8 mouse cellular contexts compared by ENCODE assay signal in the genomic region with DNA sequence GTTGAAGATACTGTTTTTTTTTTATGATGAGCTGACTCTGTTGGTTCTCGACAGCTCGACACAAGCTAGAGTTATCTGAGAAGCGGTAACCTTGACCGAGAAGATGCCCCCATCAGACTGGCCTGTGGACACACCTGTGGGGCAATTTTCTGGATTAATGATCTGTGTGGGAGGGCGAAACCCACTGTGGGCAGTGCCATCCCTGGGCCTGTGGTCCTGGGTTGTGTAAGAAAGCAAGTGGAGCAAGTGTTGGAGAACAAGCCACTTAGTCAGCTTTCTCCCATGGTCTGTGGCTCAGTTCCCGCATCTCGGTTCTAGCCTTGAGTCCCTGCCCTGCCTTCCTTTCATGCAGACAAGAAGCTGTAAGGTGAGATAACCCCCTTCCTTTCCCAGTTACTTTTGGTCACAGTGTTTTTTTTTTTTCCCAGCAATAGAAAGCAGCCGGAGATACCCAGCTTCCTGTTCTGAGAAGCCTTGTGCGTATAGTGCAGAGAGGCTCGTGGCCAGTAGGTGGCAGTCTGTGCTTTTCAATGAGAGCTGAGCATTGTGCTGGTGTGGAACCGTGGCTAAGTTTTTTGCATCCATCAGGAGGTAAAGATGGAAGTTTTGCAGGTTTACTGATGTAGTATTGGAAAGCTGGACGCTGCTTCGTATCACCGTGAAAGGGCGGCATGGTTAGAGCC. TPM values are rescaled to one million over a fixed set of nuclear protein-coding genes. Genes with fewer than 3 reads are reported as not detected.
DNase-seq lines count a peak whose midpoint lies in the region; ATAC-seq and TF ChIP-seq lines count a peak whose summit lies in the region.

No protein-coding gene starts in this region.

- H3K4me3 ChIP-seq in forebrain, embryonic 15.5 days: no peak overlapping the region
- no peak overlapping the region for H3K4me3 ChIP-seq in liver, postnatal 0 days (ENCODE audit: low read depth, low read length)
- H3K4me3 ChIP-seq in neural tube, embryonic 14.5 days (ENCODE audit: low read depth, low read length): no peak overlapping the region
- H3K4me3 ChIP-seq in testis, adult 2 months (ENCODE audit: control insufficient read depth, low read depth, low read length): no peak overlapping the region

- H3K4me2 ChIP-seq in forebrain, embryonic 15.5 days (replicated peaks): no peak overlapping the region
- H3K4me2 ChIP-seq in liver, postnatal 0 days (ENCODE audit: low read depth, low read length): no peak overlapping the region
- no peak overlapping the region for H3K4me2 ChIP-seq in neural tube, embryonic 14.5 days (ENCODE audit: low read depth, low read length)

- intact Hi-C loops in heart, postnatal 25 days (cut with DNase I): loop anchor here (5.0 to 10.0 kb wide), 4 partner anchors 288 to 1736 kb away; partner anchors contain the start of gene Tent5a

- no peaks in the 10 kb centered on the region for H3K4me1 ChIP-seq in forebrain, embryonic 15.5 days
- H3K4me1 ChIP-seq in liver, postnatal 0 days (ENCODE audit: insufficient read depth): no peaks in the 10 kb centered on the region; the same call in 1 of the 2 replicates
- no peaks in the 10 kb centered on the region for H3K4me1 ChIP-seq in neural tube, embryonic 14.5 days (ENCODE audit: control insufficient read depth, insufficient read depth, low read length)
- H3K4me1 ChIP-seq in testis, adult 2 months (ENCODE audit: control insufficient read depth, insufficient read depth, low read length): no peaks in the 10 kb centered on the region; the same call in 1 of the 2 replicates

- no peak overlapping the region for H3K27ac ChIP-seq in forebrain, embryonic 15.5 days (replicated peaks)
- no peak overlapping the region for H3K27ac ChIP-seq in liver, postnatal 0 days (ENCODE audit: low read depth)
- H3K27ac ChIP-seq in neural tube, embryonic 14.5 days (ENCODE audit: low read depth, low read length): no peak overlapping the region
- H3K27ac ChIP-seq in testis, adult 2 months (ENCODE audit: control insufficient read depth, insufficient read depth, low read depth, low read length): no peak overlapping the region

- no peaks in the 10 kb centered on the region for H3K36me3 ChIP-seq in forebrain, embryonic 15.5 days
- no peaks in the 10 kb centered on the region; the same call in 1 of the 2 replicates for H3K36me3 ChIP-seq in liver, postnatal 0 days (replicated peaks; ENCODE audit: insufficient read depth, low read length)
- no peaks in the 10 kb centered on the region for H3K36me3 ChIP-seq in neural tube, embryonic 14.5 days (ENCODE audit: control insufficient read depth, insufficient read depth, low read length)
- no peaks in the 10 kb centered on the region for H3K36me3 ChIP-seq in testis, adult 2 months (ENCODE audit: control insufficient read depth, insufficient read depth, low read length)

- peak; percentile 89 for TF ChIP-seq CTCF in liver, postnatal 0 days (IDR thresholded peaks at IDR 0.05; ENCODE audit: low read depth)
- TF ChIP-seq CTCF in testis, adult 2 months (IDR thresholded peaks at IDR 0.05; ENCODE audit: control insufficient read depth, insufficient read depth, insufficient replicate concordance, low read depth, low read length): peak; percentile 75; the same call in 1 of the 2 replicates

- no peaks in the 10 kb centered on the region for H3K9me3 ChIP-seq in forebrain, embryonic 15.5 days
- H3K9me3 ChIP-seq in liver, postnatal 0 days (ENCODE audit: low read length): no peaks in the 10 kb centered on the region
- no peaks in the 10 kb centered on the region for H3K9me3 ChIP-seq in neural tube, embryonic 14.5 days (ENCODE audit: control insufficient read depth, low read length)

- TF ChIP-seq EP300 in liver, postnatal 0 days (IDR thresholded peaks at IDR 0.05; ENCODE audit: low read depth): no peak; the same call in 1 of the 2 replicates

- ATAC-seq in forebrain, embryonic 15.5 days (replicated peaks): peak; percentile 97
- ATAC-seq in liver, postnatal 0 days: peak; percentile 72
- peak; percentile 98 for ATAC-seq in neural tube, embryonic 14.5 days (ENCODE audit: low read depth)

- peak; percentile 73 for DNase-seq in ES-CJ7 (ENCODE audit: low read depth, low spot score)
- peak; percentile 58 for DNase-seq in cerebellum, adult 11 months
- DNase-seq in heart, postnatal 25 days (ENCODE audit: low spot score): peak; percentile 23
- peak; percentile 13 for DNase-seq in large intestine, adult 2 months (ENCODE audit: low read depth, low spot score)
- peak; percentile 76 for DNase-seq in liver, postnatal 0 days

- WGBS in forebrain, embryonic 15.5 days: 51% methylated on average over 15 of the region's 15 CpGs
- 48% methylated on average over 15 of the region's 15 CpGs for WGBS in large intestine, adult 2 months
- 48% methylated on average over 15 of the region's 15 CpGs for WGBS in liver, postnatal 0 days (ENCODE audit: insufficient replicate concordance)
- WGBS in neural tube, embryonic 14.5 days: 55% methylated on average over 15 of the region's 15 CpGs

- no peak overlapping the region for H3K9ac ChIP-seq in forebrain, embryonic 15.5 days (replicated peaks)
- no peak overlapping the region for H3K9ac ChIP-seq in liver, postnatal 0 days (replicated peaks)
- no peak overlapping the region for H3K9ac ChIP-seq in neural tube, embryonic 14.5 days (replicated peaks; ENCODE audit: low read depth, low read length)

- no peak for TF ChIP-seq POLR2A in testis, adult 2 months (IDR thresholded peaks at IDR 0.05; ENCODE audit: control insufficient read depth, low read depth, low read length)

- H3K27me3 ChIP-seq in forebrain, embryonic 15.5 days: no peaks in the 10 kb centered on the region
- no peaks in the 10 kb centered on the region for H3K27me3 ChIP-seq in liver, postnatal 0 days (ENCODE audit: insufficient read depth, low read length)
- H3K27me3 ChIP-seq in neural tube, embryonic 14.5 days (ENCODE audit: control insufficient read depth, insufficient read depth, low read length): no peaks in the 10 kb centered on the region
- no peaks in the 10 kb centered on the region for H3K27me3 ChIP-seq in testis, adult 2 months (ENCODE audit: control insufficient read depth, insufficient read depth, low read length)

RNA-seq across cellular contexts. Expression of gene Bckdhb, which starts 31.8 kb away (rescaled TPM):
- 34.2 and 36.0 TPM in 2 replicates for polyA plus RNA-seq in forebrain, embryonic 15.5 days (2015; fragmentation: Nextera tagmentation; extraction: Ambion mirVana)
- total RNA-seq in heart, postnatal 25 days (2021): 100 to 1,000 TPM in 1 of 2 experiments, 10 to 100 TPM in 1; 92.4 to 100 TPM
- polyA plus RNA-seq in large intestine, adult 2 months (2012; rRNA removed): 5.6 and 6.1 TPM in 2 replicates
- polyA plus RNA-seq in liver, postnatal 0 days (2015; fragmentation: Nextera tagmentation; extraction: Ambion mirVana): 123 and 134 TPM in 2 replicates
- polyA plus RNA-seq in neural tube, embryonic 14.5 days (2014; fragmentation: Nextera tagmentation; extraction: Ambion mirVana): 36.1 and 39.0 TPM in 2 replicates
- polyA plus RNA-seq in testis, adult 2 months (2012; rRNA removed): 3.5 and 4.6 TPM in 2 replicates

Comparison
In these comparisons a context has a peak if more than half of its experiments do, and no peak if none do; other contexts are left out.
1. DNase-seq: peak in every context shown above with its lines; median percentile 76 in liver, postnatal 0 days; 73 in ES-CJ7; 58 in cerebellum, adult 11 months; 23 in heart, postnatal 25 days; 13 in large intestine, adult 2 months.